Mouse (Mus musculus) limb, embryonic 11.5 days (tissue): ENCODE results near the gene Smarcd2. TPM values are rescaled to one million over a fixed set of nuclear protein-coding genes. Genes with fewer than 3 reads are reported as not detected.

Experiments
- ATAC-seq: fragments of 200-750 bp; cut with Nextera tagmentation; 2 replicates; pipeline ENCODE4 v1.8.0; 2017; ENCODE audit warnings: low read depth; ENCODE audit not compliant: insufficient number of reproducible peaks, low FRiP score, low TSS enrichment
- DNase-seq: peaks from one replicate; pipeline ENCODE4 v3.0.0-alpha.2; 2015; ENCODE audit warnings: low spot score
- H3K27ac ChIP-seq: fragments of 300-500 bp; sonication (generic); replicated peaks from 2 replicates; pipeline ENCODE4 v1.5.1; 2014; ENCODE audit warnings: low read depth, mild to moderate bottlenecking, low read length
- H3K27me3 ChIP-seq: fragments of 300-500 bp; sonication (generic); 2 replicates; pipeline ENCODE4 v1.6.1; 2014; ENCODE audit warnings: mild to moderate bottlenecking, low read length, mixed read lengths; ENCODE audit not compliant: control insufficient read depth, insufficient read depth
- H3K36me3 ChIP-seq: fragments of 300-500 bp; sonication (generic); 2 replicates; pipeline ENCODE4 v1.6.1; 2014; ENCODE audit warnings: mild to moderate bottlenecking, low read length, moderate library complexity, mixed read lengths; ENCODE audit not compliant: control insufficient read depth, insufficient read depth
- H3K4me1 ChIP-seq: fragments of 300-500 bp; sonication (generic); 2 replicates; pipeline ENCODE4 v1.6.1; 2014; ENCODE audit warnings: low read length, mixed read lengths; ENCODE audit not compliant: control insufficient read depth, insufficient read depth
- H3K4me2 ChIP-seq: fragments of 300-500 bp; sonication (generic); 2 replicates; pipeline ENCODE4 v1.6.1; 2014; ENCODE audit warnings: low read depth, mild to moderate bottlenecking, moderate library complexity; ENCODE audit not compliant: severe bottlenecking
- H3K4me3 ChIP-seq: fragments of 300-500 bp; sonication (generic); 2 replicates; pipeline ENCODE4 v1.5.1; 2014; ENCODE audit warnings: low read depth, low read length
- H3K9ac ChIP-seq: fragments of 300-500 bp; sonication (generic); 2 replicates; pipeline ENCODE4 v1.6.1; 2014; ENCODE audit warnings: mild to moderate bottlenecking, low read length
- H3K9me3 ChIP-seq: fragments of 300-500 bp; sonication (generic); 2 replicates; pipeline ENCODE4 v1.6.1; 2016; ENCODE audit warnings: low read length; ENCODE audit not compliant: control insufficient read depth
- WGBS: fragments of 180-500 bp; shearing (Covaris S2); extraction: QIAGEN DNeasy Blood & Tissue Kit; methylation state at CpG from one replicate; pipeline ENCODE4 v1.1.7; 2014; 5-methylcytosine and 5-hydroxymethylcytosine counted together
- polyA plus RNA-seq: library from polyadenylated mRNA; unstranded; fragments of >200 nt; fragmentation: Nextera tagmentation; extraction: Ambion mirVana; gene quantifications from 2 replicates; pipeline ENCODE4 v1.2.1, GENCODE M21; 2014

Gene Smarcd2
- polyA plus RNA-seq, 1 experiment from 2014 or later = 82.6 TPM

- 77% methylated on average over 11 of the region's 11 CpGs for WGBS
- no peaks in the 10 kb centered on the region for H3K27me3 ChIP-seq
- DNase-seq = no peak
- no peaks in the 10 kb centered on the region for H3K4me1 ChIP-seq
- no peak for ATAC-seq
- H3K4me2 ChIP-seq = no peak overlapping the region
- no peaks in the 10 kb centered on the region for H3K36me3 ChIP-seq
- no peaks in the 10 kb centered on the region for H3K9me3 ChIP-seq
- no peak overlapping the region for H3K9ac ChIP-seq
- H3K4me3 ChIP-seq = no peak overlapping the region
- H3K27ac ChIP-seq = no peak overlapping the region
Measured at GRCm38 (mm10) chr11:106286987-106287386, 14.2 kb upstream of the Smarcd2 start.

- Histone ChIP-seq H3K4me2 (no peak overlapping the region), H3K4me1 (no peaks in the 10 kb centered on the region), H3K27ac (no peak overlapping the region), H3K9ac (no peak overlapping the region), H3K27me3 (no peaks in the 10 kb centered on the region), H3K4me3 (no peak overlapping the region), H3K9me3 (no peaks in the 10 kb centered on the region), H3K36me3 (no peaks in the 10 kb centered on the region)
- WGBS = 82% methylated on average over 7 of the region's 7 CpGs
- DNase-seq (no peak), ATAC-seq (no peak)
Measured at GRCm38 (mm10) chr11:106286206-106286605, 13.4 kb upstream of the Smarcd2 start.

DNA sequence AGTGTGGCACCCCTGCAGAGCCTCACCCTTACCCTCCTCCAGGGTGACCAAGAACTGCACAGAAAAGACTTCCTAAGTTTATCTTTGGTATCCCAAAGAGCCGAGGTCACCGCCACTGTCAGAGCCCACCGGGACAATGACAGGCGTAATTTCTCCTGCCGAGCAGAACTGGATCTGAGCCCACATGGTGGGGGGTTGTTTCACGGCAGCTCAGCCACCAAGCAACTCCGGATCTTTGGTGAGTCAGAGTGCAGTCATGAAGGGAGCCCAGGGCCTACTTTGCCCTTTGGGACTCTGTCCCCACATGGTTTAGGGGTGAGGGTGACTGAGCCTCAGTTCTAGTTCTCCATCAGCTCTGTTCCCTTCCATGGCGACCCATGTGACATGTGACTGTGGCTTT, 11.4 kb upstream of the Smarcd2 start:
- no peaks in the 10 kb centered on the region for H3K9me3 ChIP-seq
- no peaks in the 10 kb centered on the region for H3K36me3 ChIP-seq
- H3K9ac ChIP-seq = no peak overlapping the region
- ATAC-seq (no peak), DNase-seq (no peak)
- no peaks in the 10 kb centered on the region for H3K4me1 ChIP-seq
- no peak overlapping the region for H3K27ac ChIP-seq
- 84% methylated on average over 8 of the region's 8 CpGs for WGBS
- H3K27me3 ChIP-seq = no peaks in the 10 kb centered on the region
- no peak overlapping the region for H3K4me3 ChIP-seq
- no peak overlapping the region for H3K4me2 ChIP-seq

DNA sequence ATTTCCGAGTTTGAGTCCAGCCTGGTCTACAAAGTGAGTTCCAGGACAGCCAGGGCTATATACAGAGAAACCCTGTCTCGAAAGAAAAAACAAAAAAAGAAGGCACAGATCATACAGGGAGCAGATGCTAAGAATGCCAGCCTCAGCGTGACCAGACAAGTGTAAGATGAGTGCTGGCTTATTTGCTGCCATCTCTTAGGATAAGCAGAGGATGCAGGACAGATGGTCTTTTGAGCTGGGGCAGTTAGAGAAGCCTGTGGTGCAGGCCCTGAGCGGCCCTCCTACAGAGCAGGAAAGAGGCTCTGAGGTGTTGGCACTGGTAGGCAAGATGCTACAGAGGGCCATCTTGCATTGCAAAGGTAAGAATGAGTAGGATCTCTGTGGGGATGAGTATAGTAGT, 10.6 kb upstream of the Smarcd2 start:
- no peak for ATAC-seq
- Histone ChIP-seq H3K4me1 (no peaks in the 10 kb centered on the region), H3K9me3 (no peaks in the 10 kb centered on the region), H3K4me3 (no peak overlapping the region), H3K27ac (no peak overlapping the region), H3K9ac (no peak overlapping the region), H3K4me2 (no peak overlapping the region), H3K36me3 (no peaks in the 10 kb centered on the region), H3K27me3 (no peaks in the 10 kb centered on the region)
- whole genome bisulfite sequencing = 86% methylated on average over 4 of the region's 4 CpGs
- no peak for DNase-seq

GRCm38 (mm10) chr11:106282452-106282851, 9.7 kb upstream of the Smarcd2 start:
- no peak overlapping the region for H3K9ac ChIP-seq
- ATAC-seq (no peak), DNase-seq (no peak)
- no peak overlapping the region for H3K4me2 ChIP-seq
- no peaks in the 10 kb centered on the region for H3K36me3 ChIP-seq
- no peaks in the 10 kb centered on the region for H3K9me3 ChIP-seq
- H3K27ac ChIP-seq = no peak overlapping the region
- H3K4me3 ChIP-seq = no peak overlapping the region
- H3K27me3 ChIP-seq = no peaks in the 10 kb centered on the region
- no peaks in the 10 kb centered on the region for H3K4me1 ChIP-seq
- 86% methylated on average over 6 of the region's 6 CpGs for WGBS

GRCm38 (mm10) chr11:106276454-106276853, 3.7 kb upstream of the Smarcd2 start, which contains the start of gene Tcam1:
Gene Tcam1, plus strand, starts transcription at chr11:106276672.
- Histone ChIP-seq H3K9me3 (no peaks in the 10 kb centered on the region), H3K36me3 (no peaks in the 10 kb centered on the region), H3K4me1 (peaks cover 8% of the 10 kb centered on the region), H3K4me2 (peak within 1 kb of the TSS; percentile 30; the same call in 1 of the 2 replicates), H3K27me3 (no peaks in the 10 kb centered on the region), H3K4me3 (no peak within 1 kb of the TSS), H3K9ac (no peak within 1 kb of the TSS), H3K27ac (no peak within 1 kb of the TSS)
- WGBS = 9% methylated on average over 25 of the region's 25 CpGs
- peak; percentile 98 for DNase-seq
- ATAC-seq = no peak

DNA sequence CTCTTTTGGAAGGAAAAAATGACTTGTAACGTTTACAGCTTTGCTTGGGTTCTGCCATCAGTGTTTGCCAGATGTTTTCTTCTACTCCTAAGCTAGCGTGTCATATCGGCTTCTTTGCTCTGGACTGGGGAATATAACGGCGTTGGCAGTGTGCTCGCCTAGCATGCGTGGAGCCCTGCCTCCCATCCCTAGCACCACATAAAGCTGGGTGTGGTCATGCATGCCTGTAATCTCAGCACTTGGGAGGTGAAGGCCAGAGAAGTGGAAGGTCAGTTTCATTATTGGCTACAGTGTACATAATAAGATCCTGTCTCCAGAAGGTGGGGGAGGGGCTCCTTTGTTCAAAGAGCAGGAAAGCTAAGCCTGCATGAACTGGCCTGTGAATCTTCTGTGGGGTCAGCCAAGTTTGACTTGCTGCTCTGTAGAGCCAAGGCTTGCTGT, 2.2 kb upstream of the Smarcd2 start:
- no peak overlapping the region for H3K4me2 ChIP-seq
- H3K4me3 ChIP-seq = no peak overlapping the region
- no peaks in the 10 kb centered on the region for H3K27me3 ChIP-seq
- no peaks in the 10 kb centered on the region for H3K36me3 ChIP-seq
- DNase-seq (peak; percentile 33), ATAC-seq (no peak)
- H3K27ac ChIP-seq = no peak overlapping the region
- no peak overlapping the region for H3K9ac ChIP-seq
- 65% methylated on average over 7 of the region's 7 CpGs for WGBS
- peaks cover 16% of the 10 kb centered on the region for H3K4me1 ChIP-seq
- no peaks in the 10 kb centered on the region for H3K9me3 ChIP-seq

DNA sequence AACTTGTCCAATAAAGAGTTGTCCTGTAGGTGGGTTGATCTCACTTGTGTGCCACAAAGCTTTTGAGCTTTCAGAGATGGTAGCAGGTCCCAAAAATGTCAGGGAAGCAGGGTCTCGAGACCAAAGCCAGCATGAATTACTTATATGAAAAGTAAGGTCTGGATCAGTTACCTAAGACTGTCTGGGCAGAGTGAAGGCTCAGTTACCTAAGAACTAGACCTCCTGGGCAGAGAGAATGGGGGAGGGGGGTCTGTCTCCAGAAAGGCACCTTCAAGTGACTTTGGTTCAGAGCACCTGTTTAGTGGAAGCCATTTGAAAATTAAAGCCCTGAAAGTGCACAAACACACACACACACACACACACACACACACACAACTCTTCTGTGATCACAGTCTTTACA, 1.6 kb upstream of the Smarcd2 start:
- DNase-seq (no peak), ATAC-seq (no peak)
- Histone ChIP-seq H3K36me3 (no peaks in the 10 kb centered on the region), H3K9ac (no peak overlapping the region), H3K27ac (no peak overlapping the region), H3K4me3 (no peak overlapping the region), H3K9me3 (no peaks in the 10 kb centered on the region), H3K4me2 (no peak overlapping the region), H3K27me3 (no peaks in the 10 kb centered on the region), H3K4me1 (peaks cover 16% of the 10 kb centered on the region)
- 93% methylated on average over 1 of the region's 1 CpGs for WGBS

- Histone ChIP-seq H3K4me3 (no peak overlapping the region; the same call in 1 of the 2 replicates), H3K4me2 (peak overlapping the region; percentile 62; the same call in 1 of the 2 replicates), H3K4me1 (peaks cover 22% of the 10 kb centered on the region), H3K36me3 (no peaks in the 10 kb centered on the region), H3K27me3 (no peaks in the 10 kb centered on the region), H3K9me3 (no peaks in the 10 kb centered on the region), H3K27ac (no peak overlapping the region), H3K9ac (no peak overlapping the region)
- no peak for ATAC-seq
- 96% methylated on average over 6 of the region's 6 CpGs for WGBS
- DNase-seq = no peak
Measured at GRCm38 (mm10) chr11:106273811-106274210, 1.0 kb upstream of the Smarcd2 start.
